Mouse (Mus musculus) intestine, embryonic 14.5 days (tissue): ENCODE data around the gene Gdap1l1. TPM values are rescaled to one million over a fixed set of nuclear protein-coding genes. Genes with fewer than 3 reads are reported as not detected.
A peak's percentile ranks its signal among the peaks of the same experiment; 100 is the strongest.

ENCODE experiments used
- ATAC-seq: fragments of 200-750 bp; cut with Nextera tagmentation; replicated peaks from 2 replicates; pipeline ENCODE4 v1.8.0; 2017; ENCODE audit warnings: low read depth, moderate number of reproducible peaks, moderate TSS enrichment, moderate library complexity; ENCODE audit not compliant: low FRiP score, low TSS enrichment
- DNase-seq: peaks from one replicate; pipeline ENCODE4 v3.0.0-alpha.2; 2018; ENCODE audit warnings: low spot score
- H3K27ac ChIP-seq: fragments of 300-500 bp; sonication (generic); 2 replicates; pipeline ENCODE4 v1.5.1; 2014; ENCODE audit warnings: low read depth, mild to moderate bottlenecking, control low read depth
- H3K27me3 ChIP-seq: fragments of 300-500 bp; sonication (generic); replicated peaks from 2 replicates; pipeline ENCODE4 v1.6.1; 2014; ENCODE audit warnings: low read length, control low read depth; ENCODE audit not compliant: control insufficient read depth, insufficient read depth
- H3K36me3 ChIP-seq: fragments of 300-500 bp; sonication (generic); 2 replicates; pipeline ENCODE4 v1.6.1; 2014; ENCODE audit warnings: low read length, control low read depth; ENCODE audit not compliant: control insufficient read depth, insufficient read depth
- H3K4me1 ChIP-seq: fragments of 300-500 bp; sonication (generic); replicated peaks from 2 replicates; pipeline ENCODE4 v1.6.1; 2014; ENCODE audit warnings: low read length, control low read depth, mixed read lengths; ENCODE audit not compliant: control insufficient read depth, insufficient read depth
- H3K4me2 ChIP-seq: fragments of 300-500 bp; sonication (generic); 2 replicates; pipeline ENCODE4 v1.6.1; 2014; ENCODE audit warnings: low read length
- H3K4me3 ChIP-seq: fragments of 300-500 bp; sonication (generic); 2 replicates; pipeline ENCODE4 v1.5.1; 2014; ENCODE audit warnings: low read depth, low read length, control low read depth, mixed read lengths
- H3K9ac ChIP-seq: fragments of 300-500 bp; sonication (generic); 2 replicates; pipeline ENCODE4 v1.6.1; 2014; ENCODE audit warnings: mild to moderate bottlenecking, low read length
- H3K9me3 ChIP-seq: fragments of 300-500 bp; sonication (generic); 2 replicates; pipeline ENCODE4 v1.6.1; 2016; ENCODE audit warnings: low read length, control low read depth; ENCODE audit not compliant: control insufficient read depth
- WGBS: fragments of 180-500 bp; shearing (Covaris S2); extraction: QIAGEN DNeasy Blood & Tissue Kit; methylation state at CpG from one replicate; pipeline ENCODE4 v1.1.7; 2014; 5-methylcytosine and 5-hydroxymethylcytosine counted together
- polyA plus RNA-seq: library from polyadenylated mRNA; unstranded; fragments of >200 nt; fragmentation: Nextera tagmentation; extraction: Ambion mirVana; gene quantifications from 2 replicates; pipeline ENCODE4 v1.2.1, GENCODE M21; 2014

Gene Gdap1l1
- polyA plus RNA-seq, 1 experiment from 2014 or later: 9.7 TPM

- peak overlapping the region; percentile 93 for H3K9ac ChIP-seq
- H3K27me3 ChIP-seq: no peaks in the 10 kb centered on the region
- DNase-seq: no peak
- peaks cover 16% of the 10 kb centered on the region for H3K4me1 ChIP-seq
- peaks cover 23% of the 10 kb centered on the region for H3K36me3 ChIP-seq
- H3K9me3 ChIP-seq: no peaks in the 10 kb centered on the region
- no peak overlapping the region for H3K27ac ChIP-seq
- no peak for ATAC-seq
- peak overlapping the region; percentile 78 for H3K4me2 ChIP-seq
- peak overlapping the region; percentile 99; the same call in 1 of the 2 replicates for H3K4me3 ChIP-seq
Measured at GRCm38 (mm10) chr2:163417830-163418229, 20.4 kb upstream of the Gdap1l1 start.

GRCm38 (mm10) chr2:163418841-163419345 is 19.4 kb upstream of the Gdap1l1 start:
- no peak for DNase-seq
- H3K36me3 ChIP-seq: peaks cover 14% of the 10 kb centered on the region
- no peaks in the 10 kb centered on the region for H3K9me3 ChIP-seq
- peak; percentile 17 for ATAC-seq
- peak overlapping the region; percentile 73 for H3K27ac ChIP-seq
- peak overlapping the region; percentile 99 for H3K4me3 ChIP-seq
- 0% methylated on average over 32 of the region's 50 CpGs for WGBS
- H3K4me2 ChIP-seq: peak overlapping the region; percentile 78
- no peaks in the 10 kb centered on the region for H3K27me3 ChIP-seq
- H3K9ac ChIP-seq: peak overlapping the region; percentile 93
- H3K4me1 ChIP-seq: peaks cover 16% of the 10 kb centered on the region

GRCm38 (mm10) chr2:163419346-163420045 is 18.8 kb upstream of the Gdap1l1 start:
- peak overlapping the region; percentile 93 for H3K9ac ChIP-seq
- peak overlapping the region; percentile 73 for H3K27ac ChIP-seq
- peak overlapping the region; percentile 99 for H3K4me3 ChIP-seq
- peaks cover 16% of the 10 kb centered on the region for H3K4me1 ChIP-seq
- peak; percentile 98 for ATAC-seq
- peak overlapping the region; percentile 78 for H3K4me2 ChIP-seq
- H3K9me3 ChIP-seq: no peaks in the 10 kb centered on the region
- DNase-seq: peak; percentile 98
- H3K36me3 ChIP-seq: peaks cover 9% of the 10 kb centered on the region
- WGBS: 1% methylated on average over 60 of the region's 71 CpGs
- no peaks in the 10 kb centered on the region for H3K27me3 ChIP-seq

GRCm38 (mm10) chr2:163420366-163420886 is 17.9 kb upstream of the Gdap1l1 start:
- Histone ChIP-seq H3K27me3 (no peaks in the 10 kb centered on the region), H3K9me3 (no peaks in the 10 kb centered on the region), H3K4me2 (peak overlapping the region; percentile 71), H3K4me3 (peak overlapping the region; percentile 99), H3K4me1 (peaks cover 16% of the 10 kb centered on the region), H3K9ac (peak overlapping the region; percentile 61), H3K27ac (no peak overlapping the region), H3K36me3 (no peaks in the 10 kb centered on the region; the same call in 1 of the 2 replicates)
- DNase-seq: no peak
- no peak for ATAC-seq
- 29% methylated on average over 10 of the region's 10 CpGs for WGBS

- H3K27ac ChIP-seq: no peak overlapping the region
- no peaks in the 10 kb centered on the region for H3K9me3 ChIP-seq
- H3K9ac ChIP-seq: no peak overlapping the region
- ATAC-seq (no peak), DNase-seq (no peak)
- WGBS: 84% methylated on average over 9 of the region's 9 CpGs
- no peak overlapping the region for H3K4me3 ChIP-seq
- H3K4me1 ChIP-seq: peaks cover 10% of the 10 kb centered on the region
- no peaks in the 10 kb centered on the region for H3K36me3 ChIP-seq
- no peaks in the 10 kb centered on the region for H3K27me3 ChIP-seq
- no peak overlapping the region for H3K4me2 ChIP-seq
Measured at GRCm38 (mm10) chr2:163422895-163423660, 15.2 kb upstream of the Gdap1l1 start.

- 82% methylated on average over 6 of the region's 6 CpGs for WGBS
- ATAC-seq: no peak
- H3K36me3 ChIP-seq: no peaks in the 10 kb centered on the region
Measured at GRCm38 (mm10) chr2:163424597-163424996, 13.7 kb upstream of the Gdap1l1 start, which contains the start of gene Oser1. Gene Oser1, minus strand, starts transcription at chr2:163424697.

GRCm38 (mm10) chr2:163428346-163429011 is 9.8 kb upstream of the Gdap1l1 start:
- DNase-seq: no peak
- WGBS: 37% methylated on average over 4 of the region's 4 CpGs
- Histone ChIP-seq H3K9me3 (no peaks in the 10 kb centered on the region), H3K4me3 (no peak overlapping the region), H3K4me2 (no peak overlapping the region), H3K27ac (no peak overlapping the region), H3K27me3 (no peaks in the 10 kb centered on the region), H3K36me3 (no peaks in the 10 kb centered on the region), H3K4me1 (no peaks in the 10 kb centered on the region), H3K9ac (no peak overlapping the region)
- ATAC-seq: no peak

More at GRCm38 (mm10) chr2:163424597-163424996, 13.7 kb upstream of the Gdap1l1 start, which contains the start of gene Oser1:
- H3K4me2 ChIP-seq: no peak within 1 kb of the TSS
- no peak within 1 kb of the TSS for H3K4me3 ChIP-seq
- H3K9me3 ChIP-seq: no peaks in the 10 kb centered on the region
- H3K27ac ChIP-seq: no peak within 1 kb of the TSS
- H3K4me1 ChIP-seq: peaks cover 6% of the 10 kb centered on the region
- no peak for DNase-seq
- no peak within 1 kb of the TSS for H3K9ac ChIP-seq
- no peaks in the 10 kb centered on the region for H3K27me3 ChIP-seq

- Histone ChIP-seq H3K4me1 (no peaks in the 10 kb centered on the region), H3K36me3 (no peaks in the 10 kb centered on the region), H3K27ac (no peak overlapping the region), H3K9me3 (no peaks in the 10 kb centered on the region), H3K4me2 (no peak overlapping the region), H3K4me3 (no peak overlapping the region), H3K27me3 (no peaks in the 10 kb centered on the region), H3K9ac (no peak overlapping the region)
- DNase-seq (no peak), ATAC-seq (no peak)
- 85% methylated on average over 9 of the region's 9 CpGs for WGBS
Measured at GRCm38 (mm10) chr2:163431289-163431688, 7.0 kb upstream of the Gdap1l1 start.
